Mouse (Mus musculus) limb, embryonic 14.5 days (tissue): ENCODE data around the gene Smg8. TPM values are rescaled to one million over a fixed set of nuclear protein-coding genes. Genes with fewer than 3 reads are reported as not detected.

ENCODE experiments used
- ATAC-seq: fragments of 200-750 bp; cut with Nextera tagmentation; 2 replicates; pipeline ENCODE4 v1.8.0; 2017; ENCODE audit warnings: low read depth, moderate number of reproducible peaks, moderate TSS enrichment; ENCODE audit not compliant: low FRiP score
- DNase-seq: peaks from one replicate; pipeline ENCODE4 v3.0.0-alpha.2; 2015; ENCODE audit warnings: low spot score
- H3K27ac ChIP-seq: fragments of 300-500 bp; sonication (generic); replicated peaks from 2 replicates; pipeline ENCODE4 v1.5.1; 2014; ENCODE audit warnings: low read depth, mild to moderate bottlenecking, low read length, moderate library complexity, mixed read lengths
- H3K27me3 ChIP-seq: fragments of 300-500 bp; sonication (generic); 2 replicates; pipeline ENCODE4 v1.6.1; 2014; ENCODE audit warnings: low read length, mixed read lengths; ENCODE audit not compliant: control insufficient read depth, insufficient read depth
- H3K36me3 ChIP-seq: fragments of 300-500 bp; sonication (generic); 2 replicates; pipeline ENCODE4 v1.6.1; 2014; ENCODE audit warnings: mild to moderate bottlenecking, low read length, moderate library complexity, mixed read lengths; ENCODE audit not compliant: control insufficient read depth, insufficient read depth
- H3K4me1 ChIP-seq: fragments of 300-500 bp; sonication (generic); 2 replicates; pipeline ENCODE4 v1.6.1; 2014; ENCODE audit warnings: antibody characterized with exemption, low read length, mixed read lengths; ENCODE audit not compliant: control insufficient read depth, insufficient read depth
- H3K4me2 ChIP-seq: fragments of 300-500 bp; sonication (generic); replicated peaks from 2 replicates; pipeline ENCODE4 v1.6.1; 2014; ENCODE audit warnings: low read depth, mild to moderate bottlenecking, low read length, moderate library complexity; ENCODE audit not compliant: severe bottlenecking
- H3K4me3 ChIP-seq: fragments of 300-500 bp; sonication (generic); replicated peaks from 2 replicates; pipeline ENCODE4 v1.5.1; 2014; ENCODE audit warnings: low read length
- H3K9ac ChIP-seq: fragments of 300-500 bp; sonication (generic); 2 replicates; pipeline ENCODE4 v1.6.1; 2014; ENCODE audit warnings: mild to moderate bottlenecking, low read depth, low read length, moderate library complexity; ENCODE audit not compliant: severe bottlenecking
- H3K9me3 ChIP-seq: fragments of 300-500 bp; sonication (generic); 2 replicates; pipeline ENCODE4 v1.6.1; 2016; ENCODE audit warnings: low read length; ENCODE audit not compliant: control insufficient read depth
- POLR2A ChIP-seq: fragments of 200-500 bp; IDR thresholded peaks from 2 replicates; pipeline ENCODE4 v1.8.0; 2012; ENCODE audit warnings: inconsistent platforms, mild to moderate bottlenecking, moderate library complexity, borderline replicate concordance; ENCODE audit not compliant: insufficient read depth, insufficient read length; ENCODE audit errors: extremely low read depth
- WGBS: fragments of 180-500 bp; shearing (Covaris S2); extraction: QIAGEN DNeasy Blood & Tissue Kit; methylation state at CpG from one replicate; pipeline ENCODE4 v1.1.7; 2014; 5-methylcytosine and 5-hydroxymethylcytosine counted together
- polyA plus RNA-seq, 2 experiments: library from polyadenylated mRNA; depleted of rRNA in 1 of 2; stranded (reverse) in 1 of 2; unstranded in 1 of 2; fragments of >200 nt; fragmentation: Nextera tagmentation in 1 of 2; extraction: Ambion mirVana in 1 of 2; gene quantifications; 2 replicates each; pipeline versions ENCODE4 v1.2.1 to v1.2.3; 2012 to 2014

Gene Smg8
- polyA plus RNA-seq, 2 experiments: 18.6 to 21.5 TPM

- peak overlapping the region; percentile 85 for H3K9ac ChIP-seq
- 63% methylated on average over 2 of the region's 2 CpGs for WGBS
Observed at GRCm38 (mm10) chr11:87087142-87087541, 568 bp upstream of the Smg8 start.

GRCm38 (mm10) chr11:87085461-87085860, 1.1 kb downstream of the Smg8 start:
- WGBS: 90% methylated on average over 13 of the region's 13 CpGs
- Histone ChIP-seq H3K36me3 (peaks cover 40% of the 10 kb centered on the region), H3K9ac (peak overlapping the region; percentile 85), H3K9me3 (no peaks in the 10 kb centered on the region), H3K4me2 (peak overlapping the region; percentile 89), H3K27ac (no peak overlapping the region), H3K4me1 (peaks cover 19% of the 10 kb centered on the region), H3K27me3 (no peaks in the 10 kb centered on the region), H3K4me3 (peak overlapping the region; percentile 92)
- ATAC-seq (no peak), DNase-seq (no peak)
- TF ChIP-seq POLR2A: no peak

More at GRCm38 (mm10) chr11:87087142-87087541, 568 bp upstream of the Smg8 start:
- ATAC-seq (no peak), DNase-seq (no peak)
- Histone ChIP-seq H3K4me3 (peak overlapping the region; percentile 92), H3K36me3 (peaks cover 44% of the 10 kb centered on the region), H3K4me1 (peaks cover 19% of the 10 kb centered on the region), H3K27me3 (no peaks in the 10 kb centered on the region), H3K27ac (0 out of 2 replicates have a peak overlapping the region, but pooled peaks have one; percentile 68), H3K4me2 (peak overlapping the region; percentile 89), H3K9me3 (no peaks in the 10 kb centered on the region)
- no peak for TF ChIP-seq POLR2A

- Histone ChIP-seq H3K36me3 (peaks cover 46% of the 10 kb centered on the region), H3K27ac (no peak overlapping the region), H3K4me1 (peaks cover 19% of the 10 kb centered on the region), H3K4me2 (no peak overlapping the region), H3K4me3 (no peak overlapping the region), H3K9me3 (no peaks in the 10 kb centered on the region), H3K27me3 (no peaks in the 10 kb centered on the region), H3K9ac (no peak overlapping the region)
- WGBS: 76% methylated on average over 1 of the region's 1 CpGs
- no peak for TF ChIP-seq POLR2A
- DNase-seq: no peak
- ATAC-seq: no peak
Observed at GRCm38 (mm10) chr11:87083712-87084111, 2.9 kb downstream of the Smg8 start.

- DNase-seq (peak; percentile 88), ATAC-seq (peak; percentile 92)
- H3K27me3 ChIP-seq: no peaks in the 10 kb centered on the region
- no peaks in the 10 kb centered on the region for H3K4me1 ChIP-seq
- peak within 1 kb of the TSS; percentile 90 for H3K4me2 ChIP-seq
- H3K4me3 ChIP-seq: peak within 1 kb of the TSS; percentile 61
- H3K9ac ChIP-seq: peak within 1 kb of the TSS; percentile 75
- peak; percentile 87; the same call in 1 of the 2 replicates for TF ChIP-seq POLR2A
- WGBS: under 1% methylated on average over 43 of the region's 43 CpGs
- H3K36me3 ChIP-seq: peaks cover 24% of the 10 kb centered on the region
- H3K27ac ChIP-seq: no peak within 1 kb of the TSS; the same call in 1 of the 2 replicates
- no peaks in the 10 kb centered on the region for H3K9me3 ChIP-seq
Observed at GRCm38 (mm10) chr11:87073866-87074440, 12.6 kb downstream of the Smg8 start, which contains the start of gene Gdpd1. Gene Gdpd1 (minus strand): TSS chr11:87074062.

- Histone ChIP-seq H3K4me1 (no peaks in the 10 kb centered on the region), H3K4me2 (peak overlapping the region; percentile 90), H3K27me3 (no peaks in the 10 kb centered on the region), H3K9me3 (no peaks in the 10 kb centered on the region), H3K4me3 (peak overlapping the region; percentile 61), H3K27ac (no peak overlapping the region; the same call in 1 of the 2 replicates), H3K36me3 (peaks cover 22% of the 10 kb centered on the region), H3K9ac (peak overlapping the region; percentile 75)
- WGBS: under 1% methylated on average over 24 of the region's 24 CpGs
- DNase-seq (peak; percentile 56), ATAC-seq (peak; percentile 54)
- no peak for TF ChIP-seq POLR2A
Observed at GRCm38 (mm10) chr11:87073343-87073865, 13.2 kb downstream of the Smg8 start.
